Mouse (Mus musculus) stomach, postnatal 0 days (tissue): ENCODE measurements around the gene Zfp804b.

Source experiments
- CTCF ChIP-seq: IDR thresholded peaks from 2 replicates; pipeline ENCODE4 v1.5.1; 2016; ENCODE audit warnings: antibody characterized with exemption, low read depth, mild to moderate bottlenecking, moderate library complexity
- EP300 ChIP-seq: optimal IDR thresholded peaks from 2 replicates; pipeline ENCODE3; 2016; ENCODE audit warnings: antibody characterized with exemption

DNA sequence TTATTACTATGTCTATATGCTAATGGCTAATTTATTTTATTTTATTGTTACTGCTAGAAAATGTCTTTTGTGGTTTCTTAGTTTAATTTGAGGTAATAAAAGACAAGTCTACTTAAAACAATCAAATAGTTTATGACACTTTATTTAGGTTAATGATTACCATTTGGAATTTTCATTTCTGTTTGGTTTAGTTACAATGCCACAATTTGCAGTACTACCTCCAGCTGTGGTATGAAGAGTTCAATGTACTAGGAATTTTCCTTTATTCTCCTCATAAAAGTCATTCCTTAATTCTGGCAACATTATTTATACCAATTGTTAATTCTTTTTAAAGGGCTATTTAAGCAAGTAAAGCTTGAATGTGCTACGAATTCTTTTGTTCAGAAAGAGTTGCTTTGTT, 409.7 kb downstream of the Zfp804b start:
- TF ChIP-seq CTCF (no peak), EP300 (no peak)
